Mouse (Mus musculus) lung, postnatal 0 days (tissue): ENCODE data around the gene Ttc9.
A peak's percentile ranks its signal among the peaks of the same experiment; 100 is the strongest.

Source experiments
- CTCF ChIP-seq: IDR thresholded peaks from 2 replicates; pipeline ENCODE4 v1.5.1; 2016; ENCODE audit warnings: antibody characterized with exemption, mild to moderate bottlenecking
- EP300 ChIP-seq: IDR thresholded peaks from 2 replicates; pipeline ENCODE4 v1.6.1; 2016; ENCODE audit warnings: antibody characterized with exemption, mild to moderate bottlenecking, control low read depth

DNA sequence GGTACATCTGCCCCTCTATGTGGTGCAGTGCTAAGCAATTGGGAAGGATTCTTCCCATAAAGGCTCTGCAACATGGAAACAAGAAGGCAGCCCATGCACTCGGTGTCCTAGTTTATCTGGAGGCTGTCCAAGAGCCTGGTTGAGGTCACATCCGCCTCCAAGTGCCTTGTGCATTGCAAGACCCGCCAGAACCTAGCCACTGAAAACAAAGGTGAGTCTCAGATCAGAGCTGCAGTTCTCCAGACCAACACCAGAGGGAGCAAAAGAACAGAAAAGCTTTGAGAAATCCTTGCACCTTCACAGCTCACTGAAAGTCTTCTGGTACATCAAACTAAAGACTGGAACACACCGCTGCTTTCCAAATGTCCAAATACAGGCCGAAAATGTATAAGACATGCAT lies 11.7 kb upstream of the Ttc9 start:
- TF ChIP-seq CTCF = peak; percentile 91
- no peak for TF ChIP-seq EP300
